In genomic region chr3:25683696-25684095, GRCm38 (mm10) we compare ENCODE assay signal across 12 mouse cellular contexts.
"Had no signal": no experiment of that assay in that cellular context is flagged by ENCODE, and none has a peak within 500 bp of the region (broad histone marks: within the 10 kb centered on the region; RNA-seq: fewer than 3 reads in every experiment).

No protein-coding gene starts in this region.

- DNase-seq: retina, postnatal 1 day; right cerebral cortex, adult 18-20 months; right cerebral cortex, postnatal 14 days; right cerebral cortex, postnatal 25 days; right cerebral cortex, postnatal 4 days; spleen, adult 18-20 months; thymus, adult 18-20 months; thymus, adult 2 months; thymus, postnatal 14 days; thymus, postnatal 25 days; thymus, postnatal 36 days; thymus, postnatal 4 days had no signal
